Mouse (Mus musculus) intestine, embryonic 16.5 days (tissue): ENCODE results near the gene Stard7. TPM values are rescaled to one million over a fixed set of nuclear protein-coding genes. Genes with fewer than 3 reads are reported as not detected.
"Not testable (repeated sequence)": the region's sequence is repeated elsewhere in the genome, so short reads cannot be mapped to it uniquely, and the experiment has no call there.

Experiments used
- ATAC-seq: fragments of 200-750 bp; cut with Nextera tagmentation; 2 replicates; pipeline ENCODE4 v1.8.0; 2017; ENCODE audit warnings: moderate TSS enrichment, moderate library complexity
- H3K27ac ChIP-seq: fragments of 300-500 bp; sonication (generic); 2 replicates; pipeline ENCODE4 v1.5.1; 2014; ENCODE audit warnings: mild to moderate bottlenecking, low read length
- H3K27me3 ChIP-seq: fragments of 300-500 bp; sonication (generic); replicated peaks from 2 replicates; pipeline ENCODE4 v1.6.1; 2014; ENCODE audit warnings: low read length, control low read depth, mixed read lengths; ENCODE audit not compliant: control insufficient read depth, insufficient read depth
- H3K36me3 ChIP-seq: fragments of 300-500 bp; sonication (generic); 2 replicates; pipeline ENCODE4 v1.6.1; 2014; ENCODE audit warnings: low read length, control low read depth; ENCODE audit not compliant: control insufficient read depth, insufficient read depth
- H3K4me1 ChIP-seq: fragments of 300-500 bp; sonication (generic); 2 replicates; pipeline ENCODE4 v1.6.1; 2014; ENCODE audit warnings: low read length, control low read depth, mixed read lengths; ENCODE audit not compliant: control insufficient read depth, insufficient read depth
- H3K4me2 ChIP-seq: fragments of 300-500 bp; sonication (generic); 2 replicates; pipeline ENCODE4 v1.6.1; 2014; ENCODE audit warnings: low read depth, low read length, control low read depth
- H3K4me3 ChIP-seq: fragments of 300-500 bp; sonication (generic); 2 replicates; pipeline ENCODE4 v1.5.1; 2014; ENCODE audit warnings: mild to moderate bottlenecking, low read length
- H3K9ac ChIP-seq: fragments of 300-500 bp; sonication (generic); 2 replicates; pipeline ENCODE4 v1.6.1; 2014; ENCODE audit warnings: low read depth, low read length
- H3K9me3 ChIP-seq: fragments of 300-500 bp; sonication (generic); 2 replicates; pipeline ENCODE4 v1.6.1; 2016; ENCODE audit warnings: low read length, control low read depth; ENCODE audit not compliant: control insufficient read depth
- WGBS: fragments of 180-500 bp; shearing (Covaris S2); extraction: QIAGEN DNeasy Blood & Tissue Kit; methylation state at CpG from one replicate; pipeline ENCODE4 v1.1.7; 2014; 5-methylcytosine and 5-hydroxymethylcytosine counted together
- polyA plus RNA-seq: library from polyadenylated mRNA; unstranded; fragments of >200 nt; fragmentation: Nextera tagmentation; extraction: Ambion mirVana; gene quantifications from 2 replicates; pipeline ENCODE4 v1.2.1, GENCODE M21; 2015

The Stard7 gene
- polyA plus RNA-seq, 1 experiment from 2014 or later: 77.6 TPM

DNA sequence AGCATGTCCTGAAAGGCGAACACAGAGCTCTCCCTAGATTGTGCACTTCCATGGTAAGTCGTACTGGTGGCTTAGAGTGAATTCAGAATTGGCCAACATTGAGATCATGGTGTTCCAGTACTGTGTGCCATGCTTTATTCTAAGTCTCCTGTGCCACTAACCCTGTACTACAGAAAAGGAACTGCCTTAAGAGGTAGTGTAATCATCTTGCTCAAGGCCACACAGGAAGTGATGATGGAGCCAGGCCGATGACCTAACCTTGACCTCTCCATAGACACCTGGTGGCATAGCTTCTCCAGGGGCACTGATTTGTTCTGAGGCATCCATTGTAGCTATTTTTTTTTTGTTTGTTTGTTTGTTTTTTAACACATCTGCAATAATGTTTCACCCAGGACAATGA is 31.9 kb downstream of the Stard7 start:
- H3K4me3 ChIP-seq: no peak overlapping the region
- H3K27ac ChIP-seq: no peak overlapping the region
- no peaks in the 10 kb centered on the region for H3K9me3 ChIP-seq
- H3K36me3 ChIP-seq: peaks cover 9% of the 10 kb centered on the region; the same call in 1 of the 2 replicates
- H3K4me1 ChIP-seq: no peaks in the 10 kb centered on the region
- ATAC-seq: no peak
- H3K9ac ChIP-seq: no peak overlapping the region
- H3K4me2 ChIP-seq: no peak overlapping the region
- no peaks in the 10 kb centered on the region for H3K27me3 ChIP-seq
- WGBS: 92% methylated on average over 3 of the region's 3 CpGs

DNA sequence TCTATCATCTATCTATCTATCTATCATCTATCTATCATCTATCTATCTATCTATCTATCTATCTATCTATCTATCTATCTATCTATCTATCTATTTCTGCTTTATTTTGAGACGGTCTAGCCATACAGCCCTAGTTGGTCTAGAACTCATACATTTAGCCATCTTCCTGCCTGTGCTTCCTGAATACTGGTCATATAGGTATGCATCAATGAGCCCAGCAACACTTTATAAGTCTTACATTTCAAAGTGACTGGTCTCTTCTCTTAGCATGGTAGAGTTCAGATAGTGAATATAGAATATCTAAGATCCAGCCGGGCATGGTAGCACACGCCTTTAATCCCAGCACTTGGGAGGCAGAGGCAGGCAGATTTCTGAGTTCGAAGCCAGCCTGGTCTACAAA is 34.2 kb downstream of the Stard7 start:
- ATAC-seq, H3K27me3 ChIP-seq, H3K27ac ChIP-seq, H3K9ac ChIP-seq, H3K36me3 ChIP-seq, H3K4me3 ChIP-seq, H3K4me1 ChIP-seq, H3K4me2 ChIP-seq, H3K9me3 ChIP-seq: not testable (repeated sequence)
- WGBS: 94% methylated on average over 4 of the region's 4 CpGs

DNA sequence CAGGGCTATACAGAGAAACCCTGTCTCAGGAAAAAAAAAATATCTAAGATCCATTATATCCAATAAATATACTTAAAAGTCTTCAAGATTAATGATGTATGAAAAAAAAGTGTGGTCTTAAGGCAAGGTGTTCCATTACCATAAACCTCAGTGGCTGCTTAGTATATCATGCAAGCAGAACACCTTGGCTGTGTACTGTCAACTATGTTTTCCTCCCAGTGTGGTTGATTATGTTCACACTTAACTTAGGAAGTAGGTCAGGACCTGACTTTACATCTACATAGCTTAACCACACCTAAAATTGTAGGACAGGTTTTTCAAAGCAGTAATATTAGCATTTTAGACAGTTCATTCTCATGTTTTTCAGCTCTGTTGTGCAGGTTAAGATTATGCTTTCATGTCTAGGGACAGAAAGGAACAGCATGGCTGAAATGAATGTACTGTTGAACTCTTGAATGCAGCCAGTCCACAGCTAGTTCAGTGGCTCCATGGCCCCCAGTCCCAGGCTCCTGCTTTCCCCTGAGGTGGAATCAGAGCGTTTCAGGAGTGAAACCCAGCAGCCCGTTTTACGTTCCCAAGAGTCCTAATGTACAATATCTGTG is 34.7 kb downstream of the Stard7 start:
- Histone ChIP-seq H3K27ac (no peak overlapping the region), H3K9me3 (no peaks in the 10 kb centered on the region), H3K9ac (no peak overlapping the region), H3K4me1 (no peaks in the 10 kb centered on the region), H3K4me2 (no peak overlapping the region), H3K36me3 (no peaks in the 10 kb centered on the region), H3K27me3 (no peaks in the 10 kb centered on the region), H3K4me3 (no peak overlapping the region)
- 88% methylated on average over 3 of the region's 3 CpGs for WGBS
- no peak for ATAC-seq

DNA sequence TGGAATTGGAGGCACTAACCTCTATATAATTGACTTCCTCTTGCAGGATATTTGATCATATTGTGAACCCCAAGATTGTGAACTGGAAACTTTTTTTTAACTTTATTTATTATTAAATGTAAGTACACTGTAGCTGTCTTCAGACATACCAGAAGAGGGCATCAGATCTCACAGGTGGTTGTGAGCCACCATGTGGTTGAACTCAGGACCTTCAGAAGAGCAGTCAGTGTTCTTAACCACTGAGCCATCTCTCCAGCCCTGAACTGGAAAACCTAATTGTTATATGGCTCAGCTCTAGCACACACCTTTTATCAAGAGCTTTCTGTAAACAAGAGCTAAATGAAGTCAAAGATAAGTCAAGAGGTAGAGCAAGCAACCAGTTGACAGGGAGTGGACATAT is 36.1 kb downstream of the Stard7 start:
- no peak overlapping the region for H3K4me2 ChIP-seq
- no peak overlapping the region for H3K27ac ChIP-seq
- no peak overlapping the region for H3K4me3 ChIP-seq
- no peak overlapping the region for H3K9ac ChIP-seq
- H3K36me3 ChIP-seq: no peaks in the 10 kb centered on the region
- no peaks in the 10 kb centered on the region for H3K4me1 ChIP-seq
- no peaks in the 10 kb centered on the region for H3K9me3 ChIP-seq
- no peaks in the 10 kb centered on the region for H3K27me3 ChIP-seq
- no peak for ATAC-seq

DNA sequence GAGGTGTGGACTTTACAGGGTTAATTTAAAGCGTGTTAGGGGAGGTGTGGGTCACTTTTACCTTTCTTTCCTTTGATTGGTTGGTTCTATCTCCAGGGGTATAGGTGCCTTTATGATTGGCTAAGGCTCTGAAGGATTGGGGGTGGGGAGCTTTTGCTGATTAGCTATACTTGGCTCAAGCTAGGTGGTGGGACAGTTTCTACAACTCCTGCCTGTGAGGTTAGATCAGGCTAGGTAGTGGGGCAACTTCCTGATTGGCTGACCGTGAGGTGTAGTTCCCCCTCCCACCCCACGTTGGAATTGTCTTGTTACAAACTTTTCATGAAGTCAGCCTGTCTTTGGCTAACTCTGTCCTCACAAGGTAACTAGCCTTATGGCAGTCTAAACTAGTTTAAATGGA is 37.2 kb downstream of the Stard7 start:
- Histone ChIP-seq H3K4me1 (no peaks in the 10 kb centered on the region), H3K9me3 (no peaks in the 10 kb centered on the region), H3K27me3 (no peaks in the 10 kb centered on the region), H3K9ac (no peak overlapping the region), H3K36me3 (no peaks in the 10 kb centered on the region), H3K4me3 (no peak overlapping the region), H3K4me2 (no peak overlapping the region), H3K27ac (no peak overlapping the region)
- 49% methylated on average over 3 of the region's 3 CpGs for WGBS
- no peak for ATAC-seq

DNA sequence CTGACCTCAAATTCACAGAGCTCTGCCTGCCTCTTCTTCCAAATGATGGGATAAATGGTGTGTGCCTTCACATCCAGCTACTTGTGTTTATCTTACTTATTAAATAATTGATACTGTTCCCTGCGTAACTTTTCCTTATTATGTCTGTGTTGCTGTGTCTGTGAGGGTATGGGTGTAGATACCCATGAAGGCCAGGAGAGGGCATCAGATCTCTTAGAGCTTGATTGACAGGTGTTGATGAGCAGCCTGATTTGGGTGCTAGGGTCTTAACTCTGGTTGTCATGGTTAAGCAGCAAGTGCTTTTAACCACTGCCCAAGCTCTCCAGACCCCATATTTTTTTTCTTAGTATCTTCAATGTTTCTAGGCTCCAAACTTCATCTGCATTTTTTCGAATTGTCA is 38.6 kb downstream of the Stard7 start:
- Histone ChIP-seq H3K4me1 (no peaks in the 10 kb centered on the region), H3K36me3 (no peaks in the 10 kb centered on the region), H3K4me2 (no peak overlapping the region), H3K4me3 (no peak overlapping the region), H3K9me3 (no peaks in the 10 kb centered on the region), H3K27me3 (no peaks in the 10 kb centered on the region), H3K9ac (no peak overlapping the region), H3K27ac (no peak overlapping the region)
- WGBS: 91% methylated on average over 2 of the region's 2 CpGs
- ATAC-seq: no peak

DNA sequence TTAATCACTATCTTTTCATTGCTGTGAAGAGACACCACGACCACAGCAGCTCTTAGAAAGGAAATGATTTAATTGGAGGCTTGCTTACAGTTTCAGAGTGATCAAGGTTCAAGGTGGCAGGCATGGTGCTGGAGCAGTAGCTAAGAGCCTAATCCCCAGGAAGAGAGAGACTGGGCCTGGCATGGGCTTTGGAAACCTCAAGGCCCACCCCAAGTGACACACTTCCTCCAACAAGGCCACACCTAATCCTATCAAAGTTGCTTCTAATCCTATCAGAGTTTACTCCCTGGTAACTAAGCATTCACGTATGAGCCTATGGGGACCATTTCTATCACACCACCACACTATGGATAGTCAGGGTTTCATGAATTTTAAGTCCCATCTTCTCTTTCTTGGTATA is 40.2 kb downstream of the Stard7 start:
- no peaks in the 10 kb centered on the region for H3K9me3 ChIP-seq
- 0 out of 2 replicates have a peak, but pooled peaks have one; percentile 18 for ATAC-seq
- no peak overlapping the region for H3K4me3 ChIP-seq
- H3K9ac ChIP-seq: no peak overlapping the region
- H3K36me3 ChIP-seq: no peaks in the 10 kb centered on the region
- no peaks in the 10 kb centered on the region for H3K27me3 ChIP-seq
- H3K4me2 ChIP-seq: no peak overlapping the region
- WGBS: 52% methylated on average over 2 of the region's 2 CpGs
- no peaks in the 10 kb centered on the region for H3K4me1 ChIP-seq
- H3K27ac ChIP-seq: no peak overlapping the region

DNA sequence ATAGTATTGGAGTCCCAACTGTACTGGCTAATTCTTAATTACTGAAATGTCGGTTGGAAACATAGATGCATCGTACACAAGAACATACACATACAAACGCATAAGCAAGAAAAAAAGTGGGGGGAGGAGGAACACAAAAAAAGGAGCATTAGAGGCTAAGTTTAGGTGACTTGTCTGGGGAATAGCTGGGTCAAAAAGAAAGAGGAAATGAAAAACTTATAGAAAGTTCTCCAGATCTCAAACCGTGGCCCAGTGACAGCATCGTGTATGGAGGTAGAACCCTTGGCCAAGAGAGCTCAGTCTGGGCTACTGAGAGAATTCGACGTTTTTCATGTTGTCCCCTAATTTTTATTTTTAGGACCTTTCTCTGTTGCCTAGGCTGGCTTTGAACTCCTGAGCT is 40.7 kb downstream of the Stard7 start:
- WGBS: 93% methylated on average over 7 of the region's 7 CpGs
- no peak overlapping the region for H3K9ac ChIP-seq
- no peak overlapping the region for H3K4me3 ChIP-seq
- H3K36me3 ChIP-seq: no peaks in the 10 kb centered on the region
- no peak overlapping the region for H3K27ac ChIP-seq
- H3K9me3 ChIP-seq: no peaks in the 10 kb centered on the region
- no peaks in the 10 kb centered on the region for H3K27me3 ChIP-seq
- H3K4me1 ChIP-seq: no peaks in the 10 kb centered on the region
- no peak for ATAC-seq
- no peak overlapping the region for H3K4me2 ChIP-seq

DNA sequence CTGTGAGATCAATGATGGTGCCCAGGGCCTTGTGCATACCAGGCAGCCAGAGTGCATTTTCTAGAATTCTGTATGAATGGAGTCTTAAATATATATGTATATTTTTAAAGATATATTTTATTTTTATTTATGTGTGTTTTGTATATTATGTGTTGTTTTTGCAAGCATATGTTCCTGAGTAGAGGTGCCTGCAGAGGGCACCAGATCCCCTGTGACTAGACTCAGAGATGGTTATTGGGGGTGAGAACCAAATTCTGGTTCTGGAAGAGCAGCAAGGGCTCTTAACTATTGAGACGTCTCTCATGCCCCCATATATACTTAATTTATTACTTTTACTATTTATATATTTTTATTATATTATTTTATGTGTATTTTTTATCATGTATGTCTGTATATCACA is 41.2 kb downstream of the Stard7 start:
- no peaks in the 10 kb centered on the region for H3K27me3 ChIP-seq
- H3K4me2 ChIP-seq: no peak overlapping the region
- no peak overlapping the region for H3K9ac ChIP-seq
- no peak overlapping the region for H3K27ac ChIP-seq
- 95% methylated on average over 1 of the region's 1 CpGs for WGBS
- no peak for ATAC-seq
- H3K4me1 ChIP-seq: no peaks in the 10 kb centered on the region
- no peaks in the 10 kb centered on the region for H3K36me3 ChIP-seq
- no peak overlapping the region for H3K4me3 ChIP-seq
- H3K9me3 ChIP-seq: no peaks in the 10 kb centered on the region

DNA sequence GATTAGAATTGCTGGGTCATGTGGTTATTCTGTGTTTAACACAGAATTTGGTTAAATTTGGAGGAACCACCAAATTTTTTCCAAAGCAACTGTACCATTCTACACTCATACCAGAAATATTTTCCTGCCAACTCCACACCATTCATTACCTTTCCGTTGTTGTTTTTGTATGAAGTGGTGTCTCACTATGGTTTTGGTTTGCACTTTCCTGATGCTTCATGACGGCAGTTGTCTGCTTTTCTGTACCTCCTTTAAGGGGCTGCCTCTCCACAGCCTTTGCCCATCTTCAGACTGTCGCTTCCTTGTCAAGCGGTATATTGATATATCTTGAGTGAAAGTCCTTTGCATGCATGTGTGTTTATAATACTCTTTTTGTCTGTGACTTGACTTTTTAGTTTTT is 42.8 kb downstream of the Stard7 start:
- Histone ChIP-seq H3K4me2 (no peak overlapping the region), H3K4me3 (no peak overlapping the region), H3K27ac (no peak overlapping the region), H3K9ac (no peak overlapping the region), H3K4me1 (no peaks in the 10 kb centered on the region), H3K9me3 (no peaks in the 10 kb centered on the region), H3K36me3 (no peaks in the 10 kb centered on the region), H3K27me3 (no peaks in the 10 kb centered on the region)
- 93% methylated on average over 4 of the region's 4 CpGs for WGBS
- no peak for ATAC-seq
